Mouse (Mus musculus) mouse embryonic stem cell (cell line): ENCODE results near the gene Adamts20.

Experiments
- in situ Hi-C, 2 experiments: fragments of 300-500 bp; cut with MboI; formaldehyde crosslinking; loops; 1 replicate in 1 of 2; 3 replicates in 1 of 2; pipeline ENCODE4 v1.14.3; 2019 to 2020; ENCODE audit warnings: low sequenced_read_pairs in 2 of 2, low pct_unique_long_range_greater_than_20kb in 1 of 2, mixed read lengths in 1 of 2; ENCODE audit not compliant: unreplicated experiment in 1 of 2

Gene Adamts20

DNA sequence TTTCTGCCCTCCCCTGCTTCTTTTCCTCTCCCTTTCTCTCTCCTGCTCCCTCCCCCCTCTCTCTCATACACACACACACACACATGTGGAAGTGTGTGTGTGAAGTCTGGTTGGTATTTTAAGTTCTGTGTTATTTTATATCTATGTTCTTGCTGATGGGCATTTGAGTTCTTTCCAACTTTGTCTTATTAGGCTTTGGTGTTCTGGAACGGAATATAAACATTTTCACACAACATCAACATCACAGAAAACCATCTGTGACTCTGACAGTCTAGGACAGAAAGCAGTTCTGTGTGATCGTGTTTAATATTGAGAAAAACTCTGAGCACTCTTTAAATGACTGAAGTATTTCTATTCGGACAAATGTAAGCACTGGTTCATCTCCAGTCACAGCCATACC is 229.1 kb downstream of the Adamts20 start:
- in situ Hi-C loops = no loop called here

DNA sequence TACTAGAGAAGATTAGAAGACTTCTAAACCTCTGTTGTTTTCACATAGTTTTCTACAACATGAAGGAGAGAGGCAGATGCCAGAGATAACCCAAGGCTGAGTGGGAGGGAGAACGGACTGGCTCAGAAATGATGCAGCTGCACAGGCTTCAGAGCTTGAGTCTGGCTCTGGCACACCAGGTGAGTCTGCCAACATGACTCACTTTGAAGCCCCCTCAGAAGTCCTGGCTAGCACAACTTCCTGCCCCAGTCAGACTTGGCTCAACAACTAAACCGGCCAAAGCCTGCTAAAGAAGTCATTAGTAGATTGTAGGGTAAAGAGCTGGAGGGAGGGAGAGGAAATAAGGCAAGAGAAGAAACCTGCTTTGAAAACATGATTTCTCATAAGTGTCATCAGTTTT is 230.0 kb downstream of the Adamts20 start:
- in situ Hi-C loops = no loop called here

- in situ Hi-C loops = no loop called here
These were observed 234.0 kb downstream of the Adamts20 start for GRCm38 (mm10) chr15:94231246-94231645.

- in situ Hi-C loops = no loop called here
These were observed 237.8 kb downstream of the Adamts20 start for GRCm38 (mm10) chr15:94227388-94227787.

- in situ Hi-C loops = loop anchor here (25.0 kb wide), 1 partner anchor 636 kb away; the partner anchor contains the start of gene Prickle1 (in 2 of the 2)
These were observed 242.1 kb downstream of the Adamts20 start for GRCm38 (mm10) chr15:94223101-94223500.

DNA sequence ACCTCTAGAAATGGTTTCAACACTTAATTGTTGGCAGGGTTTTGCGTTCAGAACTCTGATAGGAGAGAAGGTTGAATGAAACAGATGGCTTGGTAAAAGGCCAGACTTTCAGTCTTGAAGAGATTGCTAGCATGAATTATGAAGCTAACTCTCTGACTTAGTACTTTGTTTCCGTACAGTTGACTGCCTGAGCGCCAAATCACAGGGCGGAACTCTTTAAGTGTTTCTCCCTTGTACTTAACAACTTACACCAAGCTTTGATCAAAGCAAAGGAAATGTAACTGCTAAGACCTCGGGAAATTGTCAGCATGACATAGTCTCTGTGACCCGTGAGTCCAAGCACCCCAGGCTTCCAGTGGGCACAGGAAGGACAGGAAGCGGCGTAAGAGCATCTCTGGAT is 244.5 kb downstream of the Adamts20 start:
- in situ Hi-C loops = loop anchor here (25.0 kb wide), 1 partner anchor 633 kb away; the partner anchor contains the start of gene Prickle1 (in 2 of the 2)
